Mouse (Mus musculus): Measurements from ENCODE around the gene Fbxl5. TPM values are rescaled to one million over a fixed set of nuclear protein-coding genes. Genes with fewer than 3 reads are reported as not detected.

The Fbxl5 gene
- polyA plus RNA-seq, 1 experiment from 2014 or later, result 64.5 TPM

GRCm38 (mm10) chr5:43771555-43771954 is 49.9 kb downstream of the Fbxl5 start:
- H3K36me3 ChIP-seq (ENCODE audit: poor library complexity, severe bottlenecking), result peaks cover 30% of the 10 kb centered on the region
- H3K4me1 ChIP-seq, result peaks cover 4% of the 10 kb centered on the region
- ATAC-seq, result no peak
- H3K4me3 ChIP-seq, result no peak overlapping the region
- no peak overlapping the region for H3K4me2 ChIP-seq
- no peaks in the 10 kb centered on the region for H3K27me3 ChIP-seq
- H3K9ac ChIP-seq, result no peak overlapping the region
- no peaks in the 10 kb centered on the region for H3K9me3 ChIP-seq (replicated peaks)
- no peak overlapping the region for H3K27ac ChIP-seq
- 94% methylated on average over 3 of the region's 3 CpGs for WGBS

- Histone ChIP-seq H3K4me1 (no peaks in the 10 kb centered on the region), H3K4me3 (no peak overlapping the region), H3K9me3 (replicated peaks) (no peaks in the 10 kb centered on the region), H3K4me2 (no peak overlapping the region), H3K9ac (no peak overlapping the region), H3K36me3 (ENCODE audit: poor library complexity, severe bottlenecking) (peaks cover 36% of the 10 kb centered on the region), H3K27ac (no peak overlapping the region), H3K27me3 (no peaks in the 10 kb centered on the region)
- ATAC-seq, result no peak
- WGBS, result 91% methylated on average over 3 of the region's 3 CpGs
Observed at GRCm38 (mm10) chr5:43770618-43771354, 50.7 kb downstream of the Fbxl5 start.

GRCm38 (mm10) chr5:43749092-43749491 is 72.3 kb downstream of the Fbxl5 start:
- Histone ChIP-seq H3K27me3 (no peaks in the 10 kb centered on the region), H3K4me2 (no peak overlapping the region), H3K9me3 (replicated peaks) (no peaks in the 10 kb centered on the region), H3K4me3 (no peak overlapping the region), H3K27ac (no peak overlapping the region), H3K4me1 (no peaks in the 10 kb centered on the region), H3K36me3 (ENCODE audit: poor library complexity, severe bottlenecking) (peaks cover 16% of the 10 kb centered on the region), H3K9ac (no peak overlapping the region)
- ATAC-seq, result no peak
- WGBS, result 77% methylated on average over 3 of the region's 3 CpGs

GRCm38 (mm10) chr5:43748039-43748438 is 73.4 kb downstream of the Fbxl5 start:
- Histone ChIP-seq H3K9me3 (replicated peaks) (no peaks in the 10 kb centered on the region), H3K4me3 (no peak overlapping the region), H3K4me2 (no peak overlapping the region), H3K9ac (no peak overlapping the region), H3K36me3 (ENCODE audit: poor library complexity, severe bottlenecking) (peaks cover 18% of the 10 kb centered on the region), H3K27me3 (no peaks in the 10 kb centered on the region), H3K4me1 (no peaks in the 10 kb centered on the region), H3K27ac (no peak overlapping the region)
- no peak for ATAC-seq
- WGBS, result 92% methylated on average over 4 of the region's 4 CpGs

GRCm38 (mm10) chr5:43745156-43745555 is 76.3 kb downstream of the Fbxl5 start:
- Histone ChIP-seq H3K4me2 (no peak overlapping the region), H3K27ac (no peak overlapping the region), H3K9me3 (replicated peaks) (no peaks in the 10 kb centered on the region), H3K4me1 (no peaks in the 10 kb centered on the region), H3K9ac (no peak overlapping the region), H3K4me3 (no peak overlapping the region), H3K36me3 (ENCODE audit: poor library complexity, severe bottlenecking) (peaks cover 33% of the 10 kb centered on the region), H3K27me3 (no peaks in the 10 kb centered on the region)
- no peak for ATAC-seq
- 73% methylated on average over 5 of the region's 5 CpGs for WGBS

GRCm38 (mm10) chr5:43744187-43744586 is 77.3 kb downstream of the Fbxl5 start:
- ATAC-seq, result no peak
- Histone ChIP-seq H3K4me3 (no peak overlapping the region), H3K9me3 (replicated peaks) (no peaks in the 10 kb centered on the region), H3K36me3 (ENCODE audit: poor library complexity, severe bottlenecking) (peaks cover 34% of the 10 kb centered on the region), H3K4me2 (no peak overlapping the region), H3K4me1 (no peaks in the 10 kb centered on the region), H3K27me3 (no peaks in the 10 kb centered on the region), H3K27ac (no peak overlapping the region), H3K9ac (no peak overlapping the region)
- 95% methylated on average over 1 of the region's 1 CpGs for WGBS

GRCm38 (mm10) chr5:43732381-43732780 is 89.1 kb downstream of the Fbxl5 start:
- WGBS, result 70% methylated on average over 8 of the region's 8 CpGs
- Histone ChIP-seq H3K36me3 (ENCODE audit: poor library complexity, severe bottlenecking) (peaks cover 31% of the 10 kb centered on the region), H3K9me3 (replicated peaks) (no peaks in the 10 kb centered on the region), H3K4me3 (no peak overlapping the region), H3K4me1 (no peaks in the 10 kb centered on the region), H3K27ac (no peak overlapping the region), H3K27me3 (no peaks in the 10 kb centered on the region), H3K9ac (no peak overlapping the region), H3K4me2 (no peak overlapping the region)
- ATAC-seq, result no peak

- Histone ChIP-seq H3K27ac (no peak overlapping the region), H3K9me3 (replicated peaks) (no peaks in the 10 kb centered on the region)
Observed at GRCm38 (mm10) chr5:43728375-43729165, 92.9 kb downstream of the Fbxl5 start.

GRCm38 (mm10) chr5:43723830-43724229 is 97.6 kb downstream of the Fbxl5 start:
- H3K4me3 ChIP-seq, result no peak overlapping the region
- H3K9ac ChIP-seq, result no peak overlapping the region
- no peaks in the 10 kb centered on the region for H3K9me3 ChIP-seq (replicated peaks)
- H3K27ac ChIP-seq, result no peak overlapping the region
- no peaks in the 10 kb centered on the region for H3K27me3 ChIP-seq
- no peak for ATAC-seq
- no peaks in the 10 kb centered on the region for H3K4me1 ChIP-seq
- no peak overlapping the region for H3K4me2 ChIP-seq
- WGBS, result 91% methylated on average over 6 of the region's 7 CpGs
- peaks cover 44% of the 10 kb centered on the region for H3K36me3 ChIP-seq (ENCODE audit: poor library complexity, severe bottlenecking)

More at GRCm38 (mm10) chr5:43728375-43729165, 92.9 kb downstream of the Fbxl5 start:
- Histone ChIP-seq H3K27me3 (no peaks in the 10 kb centered on the region), H3K4me2 (no peak overlapping the region), H3K4me1 (no peaks in the 10 kb centered on the region), H3K9ac (no peak overlapping the region), H3K36me3 (ENCODE audit: poor library complexity, severe bottlenecking) (peaks cover 30% of the 10 kb centered on the region), H3K4me3 (no peak overlapping the region)
- 86% methylated on average over 11 of the region's 11 CpGs for WGBS
- no peak for ATAC-seq

- Histone ChIP-seq H3K9me3 (replicated peaks) (no peaks in the 10 kb centered on the region), H3K9ac (no peak overlapping the region), H3K4me2 (no peak overlapping the region), H3K27ac (no peak overlapping the region), H3K4me3 (no peak overlapping the region), H3K27me3 (no peaks in the 10 kb centered on the region), H3K4me1 (no peaks in the 10 kb centered on the region), H3K36me3 (ENCODE audit: poor library complexity, severe bottlenecking) (peaks cover 50% of the 10 kb centered on the region)
- WGBS, result 83% methylated on average over 6 of the region's 6 CpGs
- no peak for ATAC-seq
Observed at GRCm38 (mm10) chr5:43722452-43722783, 99.0 kb downstream of the Fbxl5 start.

GRCm38 (mm10) chr5:43721538-43722451 is 99.6 kb downstream of the Fbxl5 start:
- no peak overlapping the region for H3K4me2 ChIP-seq
- no peaks in the 10 kb centered on the region for H3K27me3 ChIP-seq
- no peak overlapping the region for H3K4me3 ChIP-seq
- H3K9ac ChIP-seq, result no peak overlapping the region
- WGBS, result 76% methylated on average over 5 of the region's 5 CpGs
- peaks cover 47% of the 10 kb centered on the region for H3K36me3 ChIP-seq (ENCODE audit: poor library complexity, severe bottlenecking)
- no peaks in the 10 kb centered on the region for H3K9me3 ChIP-seq (replicated peaks)
- no peak for ATAC-seq
- H3K27ac ChIP-seq, result no peak overlapping the region
- no peaks in the 10 kb centered on the region for H3K4me1 ChIP-seq

- H3K4me1 ChIP-seq, result no peaks in the 10 kb centered on the region
- H3K27ac ChIP-seq, result no peak overlapping the region
- ATAC-seq, result no peak
- no peaks in the 10 kb centered on the region for H3K27me3 ChIP-seq
- H3K4me2 ChIP-seq, result no peak overlapping the region
- H3K9me3 ChIP-seq (replicated peaks), result no peaks in the 10 kb centered on the region
- H3K4me3 ChIP-seq, result no peak overlapping the region
- H3K9ac ChIP-seq, result no peak overlapping the region
- peaks cover 57% of the 10 kb centered on the region for H3K36me3 ChIP-seq (ENCODE audit: poor library complexity, severe bottlenecking)
Observed at GRCm38 (mm10) chr5:43699240-43699639, 122.2 kb downstream of the Fbxl5 start.

Measured in forebrain, embryonic 13.5 days (tissue).